Mouse (Mus musculus) cerebellum, adult 11-12 months (tissue): ENCODE results near the gene Il12rb2.
A peak's percentile ranks its signal among the peaks of the same experiment; 100 is the strongest.

ENCODE experiments used
- DNase-seq: peaks from one replicate; pipeline ENCODE4 v3.0.0; 2022

Gene Il12rb2

DNA sequence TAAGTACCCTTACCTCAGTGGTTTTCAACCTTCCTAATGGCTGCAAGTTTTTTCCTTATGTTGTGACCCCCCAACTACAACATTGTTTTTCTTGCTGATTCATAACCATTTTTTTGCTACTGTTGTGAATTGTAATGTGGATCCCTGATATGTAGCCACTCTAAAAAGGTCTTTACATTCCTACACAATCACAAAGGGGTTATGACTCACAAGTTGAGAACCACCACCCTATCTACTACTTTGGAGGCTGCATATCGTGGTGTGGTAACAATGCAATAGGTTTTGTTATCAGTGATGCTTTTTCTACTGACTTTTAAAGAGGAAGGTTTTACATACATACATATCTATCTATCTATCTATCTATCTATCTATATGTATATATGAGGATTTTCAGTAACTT lies 93.1 kb downstream of the Il12rb2 start:
- DNase-seq = no peak

GRCm38 (mm10) chr6:67281614-67282197 lies 94.3 kb downstream of the Il12rb2 start:
- DNase-seq = no peak

- no peak for DNase-seq
Measured at GRCm38 (mm10) chr6:67277944-67278343, 98.0 kb downstream of the Il12rb2 start.

DNA sequence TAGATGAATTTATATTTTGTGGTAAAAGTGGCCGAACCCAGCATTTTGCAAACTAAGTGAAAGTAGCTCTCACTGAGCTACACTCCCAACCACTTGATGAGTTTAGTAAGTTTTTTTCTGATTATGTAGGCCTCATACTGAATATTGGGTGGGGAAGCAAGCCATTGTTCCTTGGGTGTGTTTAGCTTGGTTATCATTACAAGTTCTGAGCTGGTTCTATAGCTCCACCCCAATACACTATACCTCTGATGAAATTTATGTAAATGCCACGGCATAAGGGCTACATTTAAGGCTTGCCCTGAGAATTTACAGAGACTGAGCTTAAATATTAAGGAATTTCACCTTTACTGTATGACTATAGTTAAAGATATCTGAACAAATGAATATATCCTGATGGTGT lies 106.5 kb downstream of the Il12rb2 start:
- no peak for DNase-seq

GRCm38 (mm10) chr6:67268983-67269382 lies 107.0 kb downstream of the Il12rb2 start:
- no peak for DNase-seq

GRCm38 (mm10) chr6:67268245-67268612 lies 107.8 kb downstream of the Il12rb2 start:
- DNase-seq = no peak

DNA sequence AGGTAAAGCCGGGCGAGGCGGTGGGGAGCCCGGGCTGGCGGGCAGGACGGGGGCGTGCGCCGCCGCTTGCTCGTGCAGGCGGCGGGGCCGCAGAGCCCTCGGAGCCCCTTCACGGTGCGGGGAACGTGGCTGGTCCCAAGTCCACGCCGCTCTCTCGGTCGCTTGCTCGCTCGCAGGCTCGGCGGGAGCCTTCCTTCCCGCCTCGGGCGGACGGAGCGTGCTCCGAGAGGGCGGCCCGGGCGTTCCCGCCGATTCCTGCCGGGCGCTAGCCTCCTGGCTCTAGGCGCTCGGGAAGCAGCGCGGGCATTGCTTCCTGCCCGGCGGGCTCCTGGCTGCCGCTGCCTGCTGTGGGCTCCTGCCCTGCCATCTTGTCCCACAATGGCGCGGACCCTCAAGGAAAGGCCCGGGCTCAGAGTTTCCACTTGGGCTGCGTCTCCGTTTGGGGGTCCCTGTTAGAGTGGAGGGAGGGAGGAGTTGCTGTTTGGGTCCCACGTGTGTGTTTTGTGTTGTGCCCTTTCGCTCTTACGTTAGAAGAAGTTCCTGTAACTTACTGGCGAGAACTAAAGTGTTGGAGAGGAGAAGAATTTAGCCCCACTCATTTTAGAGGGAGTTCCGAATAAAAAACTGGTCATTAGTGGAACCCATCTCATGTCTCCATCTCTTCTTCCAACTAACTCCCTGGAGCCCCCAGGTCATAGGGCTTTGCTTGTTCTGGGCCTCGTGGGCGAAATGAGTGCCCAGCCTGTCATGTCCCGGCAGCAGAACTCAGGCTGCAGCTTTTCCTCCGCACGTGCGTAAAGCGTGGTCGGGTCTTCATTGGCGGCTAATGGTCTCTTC lies 108.4 kb downstream of the Il12rb2 start:
- peak; percentile 49 for DNase-seq

- DNase-seq = peak; percentile 97
Measured at GRCm38 (mm10) chr6:67266664-67267407, 109.2 kb downstream of the Il12rb2 start.

- DNase-seq = no peak
Measured at GRCm38 (mm10) chr6:67266159-67266657, 109.8 kb downstream of the Il12rb2 start.

DNA sequence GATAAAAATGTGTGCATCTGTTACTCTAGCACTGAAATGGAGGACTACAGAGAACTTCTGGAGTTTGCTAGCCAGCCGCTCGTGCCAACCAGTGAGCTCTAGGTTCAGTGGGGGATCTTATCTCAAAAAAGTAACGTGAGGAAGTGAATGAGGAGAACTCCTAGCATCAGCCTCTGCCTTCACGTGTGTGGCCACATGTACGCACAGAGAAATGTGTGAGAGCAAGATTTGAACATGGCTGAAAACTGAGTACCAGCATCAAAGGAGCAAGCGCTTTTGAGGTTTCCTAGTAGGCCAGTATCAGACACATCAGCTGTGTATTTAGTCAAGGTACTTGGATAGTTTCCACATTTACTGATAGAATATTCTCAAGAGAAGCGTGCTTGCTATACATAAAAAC lies 111.1 kb downstream of the Il12rb2 start:
- no peak for DNase-seq

- DNase-seq = no peak
Measured at GRCm38 (mm10) chr6:67251095-67251494, 124.9 kb downstream of the Il12rb2 start.

DNA sequence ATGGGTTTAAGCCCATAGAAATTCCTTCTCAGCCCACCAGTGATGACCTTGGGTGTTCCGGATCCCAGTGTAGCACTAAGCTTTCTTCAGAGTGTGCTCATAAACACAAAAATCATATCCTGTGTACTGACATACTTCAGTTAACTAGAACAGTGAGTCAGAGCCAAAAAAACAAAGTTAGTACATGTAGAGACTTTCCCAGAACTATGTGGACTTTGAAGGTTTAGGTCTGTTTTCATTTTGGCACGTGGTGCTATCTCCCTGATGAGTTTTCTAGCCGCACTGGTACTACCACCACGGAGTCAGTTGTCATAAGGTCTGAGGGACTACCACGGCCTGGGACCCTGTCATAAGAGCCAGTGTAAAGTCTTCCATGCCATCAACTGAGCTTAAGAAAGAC lies 131.5 kb downstream of the Il12rb2 start:
- no peak for DNase-seq

DNA sequence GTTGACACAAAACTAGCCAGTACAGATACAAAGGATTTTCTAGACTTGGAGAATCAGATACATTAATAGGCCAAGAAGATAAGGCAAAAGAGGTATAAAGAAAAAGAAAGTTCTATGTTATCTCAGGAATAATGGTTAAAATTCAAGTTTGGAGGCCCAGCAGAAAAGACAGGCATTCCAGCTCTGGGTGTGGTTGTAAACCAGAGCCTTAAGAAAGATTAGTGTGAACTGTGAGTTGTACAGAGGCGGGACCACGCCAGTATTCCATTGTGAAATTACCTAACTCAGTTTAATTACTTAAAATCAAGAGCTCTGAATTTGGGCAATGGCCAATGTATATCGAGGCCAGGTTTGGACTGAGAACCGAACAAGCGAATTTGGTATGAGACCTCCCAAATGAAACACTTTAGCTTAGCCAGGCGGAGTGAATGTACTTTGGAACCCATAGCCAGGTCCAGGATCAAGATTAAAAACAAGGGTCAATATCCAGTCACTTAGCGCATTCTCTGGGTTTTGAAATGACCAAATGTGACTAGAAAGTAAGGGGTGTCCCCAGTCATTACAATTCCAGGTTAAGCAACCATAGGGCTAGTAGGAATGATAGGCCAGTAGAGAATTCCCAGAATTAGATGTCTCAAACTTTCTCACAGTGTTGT lies 132.1 kb downstream of the Il12rb2 start:
- no peak for DNase-seq
